Mouse (Mus musculus): ENCODE data around the gene Fignl2. TPM values are rescaled to one million over a fixed set of nuclear protein-coding genes. Genes with fewer than 3 reads are reported as not detected.

Gene Fignl2
- polyA plus RNA-seq, 1 experiment from 2014 or later = 0.81 TPM

DNA sequence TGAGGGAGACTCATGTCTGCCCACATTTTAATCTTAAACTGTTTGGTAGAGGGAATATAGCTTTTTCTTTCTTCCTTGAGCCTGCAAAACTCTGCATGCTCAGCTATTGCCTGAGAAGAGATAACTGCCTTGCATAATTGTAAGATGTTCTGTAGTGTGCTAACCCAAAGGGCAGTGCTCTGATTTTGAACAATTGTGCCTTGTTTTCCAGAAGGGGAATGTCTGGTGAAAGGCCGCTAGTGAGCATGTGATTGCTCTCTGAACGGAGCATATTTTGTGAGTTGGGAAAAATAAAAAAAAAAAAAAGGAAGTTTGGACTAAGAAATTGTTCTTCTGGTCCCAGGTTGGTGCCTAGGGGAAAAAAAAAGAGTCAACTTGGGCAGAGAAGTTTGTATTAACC, 49.4 kb downstream of the Fignl2 start:
- no peak overlapping the region for H3K4me2 ChIP-seq (ENCODE audit: low read depth, low read length)
- 35% methylated on average over 2 of the region's 2 CpGs for WGBS
- H3K9me3 ChIP-seq (replicated peaks; ENCODE audit: control insufficient read depth, low read length) = no peaks in the 10 kb centered on the region
- no peak overlapping the region for H3K9ac ChIP-seq (replicated peaks; ENCODE audit: low read length)
- H3K4me3 ChIP-seq (ENCODE audit: low read depth, low read length) = no peak overlapping the region
- no peak for ATAC-seq (replicated peaks; ENCODE audit: insufficient number of reproducible peaks, low FRiP score, low TSS enrichment, low read depth)
- no peaks in the 10 kb centered on the region for H3K4me1 ChIP-seq (ENCODE audit: control insufficient read depth, insufficient read depth, low read length)
- H3K27ac ChIP-seq (replicated peaks; ENCODE audit: low read depth, low read length) = no peak overlapping the region
- no peak for DNase-seq (ENCODE audit: low spot score)
- H3K27me3 ChIP-seq (ENCODE audit: control insufficient read depth, insufficient read depth, low read length) = no peaks in the 10 kb centered on the region
- no peaks in the 10 kb centered on the region for H3K36me3 ChIP-seq (replicated peaks; ENCODE audit: control insufficient read depth, insufficient read depth, low read depth, low read length)

- no peak for ATAC-seq (replicated peaks; ENCODE audit: insufficient number of reproducible peaks, low FRiP score, low TSS enrichment, low read depth)
- 85% methylated on average over 6 of the region's 6 CpGs for WGBS
These were observed 67.0 kb downstream of the Fignl2 start for GRCm38 (mm10) chr15:101011352-101011751.

DNA sequence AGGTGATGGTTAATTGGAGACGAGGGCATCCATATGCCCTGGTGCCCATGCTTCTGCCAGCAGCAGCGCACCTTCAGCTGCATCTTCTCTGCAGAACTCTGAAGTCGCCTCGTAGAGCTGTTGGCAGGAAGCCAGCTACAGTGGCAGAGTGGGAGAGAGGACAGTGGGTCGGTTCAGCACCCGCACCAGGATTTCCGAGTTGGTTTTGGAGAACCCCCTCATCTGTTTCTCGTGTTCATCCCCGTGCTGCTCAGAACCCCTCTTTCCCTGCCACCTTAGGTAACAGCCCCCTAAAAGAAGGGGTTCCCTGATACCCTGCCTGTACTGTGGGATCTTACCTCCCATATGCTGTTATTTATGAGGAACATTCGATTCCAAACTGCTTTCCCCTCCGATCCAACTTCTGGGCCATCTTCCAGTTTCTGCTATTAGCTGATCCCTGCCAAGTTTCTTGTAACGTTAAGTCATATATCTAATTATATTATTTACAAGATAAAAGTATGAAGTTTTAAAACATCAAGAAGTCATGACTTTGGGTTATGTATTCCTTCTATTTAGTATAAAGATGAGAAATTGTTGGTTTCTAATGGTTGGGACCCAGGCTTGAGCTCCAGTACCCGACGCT, 69.9 kb downstream of the Fignl2 start:
- ATAC-seq (replicated peaks; ENCODE audit: insufficient number of reproducible peaks, low FRiP score, low TSS enrichment, low read depth) (no peak), DNase-seq (ENCODE audit: low spot score) (no peak)
- Histone ChIP-seq H3K4me1 (ENCODE audit: control insufficient read depth, insufficient read depth, low read length) (no peaks in the 10 kb centered on the region), H3K27ac (replicated peaks; ENCODE audit: low read depth, low read length) (no peak overlapping the region), H3K27me3 (ENCODE audit: control insufficient read depth, insufficient read depth, low read length) (no peaks in the 10 kb centered on the region), H3K36me3 (replicated peaks; ENCODE audit: control insufficient read depth, insufficient read depth, low read depth, low read length) (no peaks in the 10 kb centered on the region), H3K9me3 (replicated peaks; ENCODE audit: control insufficient read depth, low read length) (no peaks in the 10 kb centered on the region), H3K9ac (replicated peaks; ENCODE audit: low read length) (no peak overlapping the region), H3K4me2 (ENCODE audit: low read depth, low read length) (no peak overlapping the region), H3K4me3 (ENCODE audit: low read depth, low read length) (no peak overlapping the region)
- WGBS = 92% methylated on average over 14 of the region's 14 CpGs

More at GRCm38 (mm10) chr15:101011352-101011751, 67.0 kb downstream of the Fignl2 start:
- Histone ChIP-seq H3K9me3 (replicated peaks; ENCODE audit: control insufficient read depth, low read length) (no peaks in the 10 kb centered on the region), H3K4me3 (ENCODE audit: low read depth, low read length) (no peak overlapping the region), H3K27me3 (ENCODE audit: control insufficient read depth, insufficient read depth, low read length) (no peaks in the 10 kb centered on the region), H3K4me1 (ENCODE audit: control insufficient read depth, insufficient read depth, low read length) (no peaks in the 10 kb centered on the region), H3K36me3 (replicated peaks; ENCODE audit: control insufficient read depth, insufficient read depth, low read depth, low read length) (no peaks in the 10 kb centered on the region), H3K4me2 (ENCODE audit: low read depth, low read length) (no peak overlapping the region), H3K27ac (replicated peaks; ENCODE audit: low read depth, low read length) (no peak overlapping the region), H3K9ac (replicated peaks; ENCODE audit: low read length) (no peak overlapping the region)
- no peak for DNase-seq (ENCODE audit: low spot score)

GRCm38 (mm10) chr15:101007236-101007635, 71.1 kb downstream of the Fignl2 start:
- no peaks in the 10 kb centered on the region for H3K9me3 ChIP-seq (replicated peaks; ENCODE audit: control insufficient read depth, low read length)
- H3K4me1 ChIP-seq (ENCODE audit: control insufficient read depth, insufficient read depth, low read length) = no peaks in the 10 kb centered on the region
- H3K9ac ChIP-seq (replicated peaks; ENCODE audit: low read length) = peak overlapping the region; percentile 30
- H3K4me3 ChIP-seq (ENCODE audit: low read depth, low read length) = no peak overlapping the region
- ATAC-seq (replicated peaks; ENCODE audit: insufficient number of reproducible peaks, low FRiP score, low TSS enrichment, low read depth) = 0 out of 2 replicates have a peak, but pooled peaks have one; percentile 7
- no peaks in the 10 kb centered on the region for H3K36me3 ChIP-seq (replicated peaks; ENCODE audit: control insufficient read depth, insufficient read depth, low read depth, low read length)
- no peaks in the 10 kb centered on the region for H3K27me3 ChIP-seq (ENCODE audit: control insufficient read depth, insufficient read depth, low read length)
- no peak for DNase-seq (ENCODE audit: low spot score)
- peak overlapping the region; percentile 46; the same call in 1 of the 2 replicates for H3K4me2 ChIP-seq (ENCODE audit: low read depth, low read length)
- H3K27ac ChIP-seq (replicated peaks; ENCODE audit: low read depth, low read length) = no peak overlapping the region
- 76% methylated on average over 7 of the region's 7 CpGs for WGBS

DNA sequence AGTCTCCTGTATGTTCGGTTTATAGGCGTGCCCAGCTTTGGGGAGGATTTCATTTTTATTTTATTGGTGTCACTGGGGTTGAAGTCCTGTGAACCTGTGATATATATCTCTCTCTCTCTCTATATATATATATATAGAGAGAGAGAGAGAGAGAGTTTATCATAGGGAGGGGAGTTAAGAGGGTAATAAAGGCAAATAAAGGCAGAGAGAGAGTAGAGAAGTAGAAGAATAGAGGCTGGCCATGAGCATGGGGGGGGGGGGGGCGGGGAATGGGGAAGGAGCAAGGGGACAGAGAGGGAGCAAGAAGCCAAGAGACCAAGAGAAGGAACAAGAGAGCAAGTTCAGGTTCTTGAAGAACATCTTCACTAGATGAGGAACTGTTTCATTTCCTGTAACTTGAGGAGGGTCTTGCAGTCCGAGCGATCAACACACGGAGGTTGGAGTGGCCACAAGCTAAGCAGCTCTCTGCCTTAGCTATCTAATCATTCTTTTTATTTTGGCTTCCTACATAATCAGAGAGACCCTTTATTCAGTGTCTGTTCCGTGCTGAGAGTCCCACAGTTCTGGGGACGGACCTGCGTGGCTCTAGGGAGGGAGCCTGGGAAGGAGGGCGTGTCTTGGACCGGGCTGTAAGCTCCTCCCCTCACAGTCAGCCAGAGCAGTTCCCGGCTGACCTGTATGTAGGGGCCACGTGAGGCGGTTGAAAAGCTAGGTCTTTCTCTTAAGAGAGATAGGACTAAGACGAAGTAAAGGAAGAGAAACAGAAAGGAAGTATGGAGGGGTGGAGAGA, 71.9 kb downstream of the Fignl2 start:
- Histone ChIP-seq H3K27me3 (ENCODE audit: control insufficient read depth, insufficient read depth, low read length) (no peaks in the 10 kb centered on the region), H3K4me1 (ENCODE audit: control insufficient read depth, insufficient read depth, low read length) (no peaks in the 10 kb centered on the region), H3K27ac (replicated peaks; ENCODE audit: low read depth, low read length) (no peak overlapping the region), H3K9ac (replicated peaks; ENCODE audit: low read length) (peak overlapping the region; percentile 52), H3K36me3 (replicated peaks; ENCODE audit: control insufficient read depth, insufficient read depth, low read depth, low read length) (no peaks in the 10 kb centered on the region), H3K4me3 (ENCODE audit: low read depth, low read length) (peak overlapping the region; percentile 34), H3K4me2 (ENCODE audit: low read depth, low read length) (peak overlapping the region; percentile 46), H3K9me3 (replicated peaks; ENCODE audit: control insufficient read depth, low read length) (no peaks in the 10 kb centered on the region)
- 14% methylated on average over 14 of the region's 15 CpGs for WGBS
- DNase-seq (ENCODE audit: low spot score) (peak; percentile 79), ATAC-seq (replicated peaks; ENCODE audit: insufficient number of reproducible peaks, low FRiP score, low TSS enrichment, low read depth) (peak; percentile 89)

- H3K27me3 ChIP-seq (ENCODE audit: control insufficient read depth, insufficient read depth, low read length) = no peaks in the 10 kb centered on the region
- no peaks in the 10 kb centered on the region for H3K4me1 ChIP-seq (ENCODE audit: control insufficient read depth, insufficient read depth, low read length)
- ATAC-seq (replicated peaks; ENCODE audit: insufficient number of reproducible peaks, low FRiP score, low TSS enrichment, low read depth) (no peak), DNase-seq (ENCODE audit: low spot score) (no peak)
- no peaks in the 10 kb centered on the region for H3K9me3 ChIP-seq (replicated peaks; ENCODE audit: control insufficient read depth, low read length)
- H3K4me2 ChIP-seq (ENCODE audit: low read depth, low read length) = no peak overlapping the region
- H3K4me3 ChIP-seq (ENCODE audit: low read depth, low read length) = no peak overlapping the region
- 88% methylated on average over 8 of the region's 8 CpGs for WGBS
- H3K36me3 ChIP-seq (replicated peaks; ENCODE audit: control insufficient read depth, insufficient read depth, low read depth, low read length) = no peaks in the 10 kb centered on the region
- H3K9ac ChIP-seq (replicated peaks; ENCODE audit: low read length) = no peak overlapping the region
- H3K27ac ChIP-seq (replicated peaks; ENCODE audit: low read depth, low read length) = no peak overlapping the region
These were observed 72.7 kb downstream of the Fignl2 start for GRCm38 (mm10) chr15:101005717-101006116.

GRCm38 (mm10) chr15:101004538-101004937, 73.8 kb downstream of the Fignl2 start:
- 76% methylated on average over 3 of the region's 3 CpGs for WGBS
- no peaks in the 10 kb centered on the region for H3K27me3 ChIP-seq (ENCODE audit: control insufficient read depth, insufficient read depth, low read length)
- H3K4me1 ChIP-seq (ENCODE audit: control insufficient read depth, insufficient read depth, low read length) = no peaks in the 10 kb centered on the region
- no peak overlapping the region for H3K9ac ChIP-seq (replicated peaks; ENCODE audit: low read length)
- no peak overlapping the region for H3K27ac ChIP-seq (replicated peaks; ENCODE audit: low read depth, low read length)
- ATAC-seq (replicated peaks; ENCODE audit: insufficient number of reproducible peaks, low FRiP score, low TSS enrichment, low read depth) (no peak), DNase-seq (ENCODE audit: low spot score) (no peak)
- no peak overlapping the region for H3K4me3 ChIP-seq (ENCODE audit: low read depth, low read length)
- H3K9me3 ChIP-seq (replicated peaks; ENCODE audit: control insufficient read depth, low read length) = no peaks in the 10 kb centered on the region
- H3K36me3 ChIP-seq (replicated peaks; ENCODE audit: control insufficient read depth, insufficient read depth, low read depth, low read length) = no peaks in the 10 kb centered on the region
- H3K4me2 ChIP-seq (ENCODE audit: low read depth, low read length) = no peak overlapping the region

DNA sequence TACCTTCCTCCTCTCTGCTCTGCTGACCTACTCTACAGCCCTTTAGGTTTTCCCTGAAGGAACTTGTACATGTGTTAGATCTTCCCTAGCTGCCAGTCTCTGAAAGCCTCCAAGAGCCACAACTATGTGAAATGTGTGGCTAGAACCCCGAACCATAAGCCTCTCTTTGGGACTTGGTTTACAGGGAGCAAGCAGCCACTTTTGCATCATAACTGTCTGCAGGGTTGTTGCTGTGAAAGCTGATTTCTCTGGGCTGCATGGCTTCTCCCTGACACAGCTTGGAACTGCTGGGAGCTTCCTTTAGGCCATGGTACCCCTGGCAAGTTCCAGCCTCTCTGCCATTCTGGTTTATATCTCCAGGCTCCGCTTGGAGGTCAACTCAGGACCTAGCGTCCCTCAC, 75.9 kb downstream of the Fignl2 start:
- H3K27me3 ChIP-seq (ENCODE audit: control insufficient read depth, insufficient read depth, low read length) = no peaks in the 10 kb centered on the region
- H3K4me1 ChIP-seq (ENCODE audit: control insufficient read depth, insufficient read depth, low read length) = no peaks in the 10 kb centered on the region
- H3K4me3 ChIP-seq (ENCODE audit: low read depth, low read length) = no peak overlapping the region
- WGBS = 91% methylated on average over 3 of the region's 3 CpGs
- no peak overlapping the region for H3K4me2 ChIP-seq (ENCODE audit: low read depth, low read length)
- no peak overlapping the region for H3K9ac ChIP-seq (replicated peaks; ENCODE audit: low read length)
- no peak for DNase-seq (ENCODE audit: low spot score)
- ATAC-seq (replicated peaks; ENCODE audit: insufficient number of reproducible peaks, low FRiP score, low TSS enrichment, low read depth) = no peak
- no peaks in the 10 kb centered on the region for H3K9me3 ChIP-seq (replicated peaks; ENCODE audit: control insufficient read depth, low read length)
- no peaks in the 10 kb centered on the region for H3K36me3 ChIP-seq (replicated peaks; ENCODE audit: control insufficient read depth, insufficient read depth, low read depth, low read length)
- H3K27ac ChIP-seq (replicated peaks; ENCODE audit: low read depth, low read length) = no peak overlapping the region
